Mouse (Mus musculus): ENCODE data around the gene Dscaml1.

Dscaml1 gene

GRCm38 (mm10) chr9:45412287-45412686 lies 14.1 kb upstream of the Dscaml1 start:
- peak; percentile 84 for DNase-seq (ENCODE audit: low spot score)

DNA sequence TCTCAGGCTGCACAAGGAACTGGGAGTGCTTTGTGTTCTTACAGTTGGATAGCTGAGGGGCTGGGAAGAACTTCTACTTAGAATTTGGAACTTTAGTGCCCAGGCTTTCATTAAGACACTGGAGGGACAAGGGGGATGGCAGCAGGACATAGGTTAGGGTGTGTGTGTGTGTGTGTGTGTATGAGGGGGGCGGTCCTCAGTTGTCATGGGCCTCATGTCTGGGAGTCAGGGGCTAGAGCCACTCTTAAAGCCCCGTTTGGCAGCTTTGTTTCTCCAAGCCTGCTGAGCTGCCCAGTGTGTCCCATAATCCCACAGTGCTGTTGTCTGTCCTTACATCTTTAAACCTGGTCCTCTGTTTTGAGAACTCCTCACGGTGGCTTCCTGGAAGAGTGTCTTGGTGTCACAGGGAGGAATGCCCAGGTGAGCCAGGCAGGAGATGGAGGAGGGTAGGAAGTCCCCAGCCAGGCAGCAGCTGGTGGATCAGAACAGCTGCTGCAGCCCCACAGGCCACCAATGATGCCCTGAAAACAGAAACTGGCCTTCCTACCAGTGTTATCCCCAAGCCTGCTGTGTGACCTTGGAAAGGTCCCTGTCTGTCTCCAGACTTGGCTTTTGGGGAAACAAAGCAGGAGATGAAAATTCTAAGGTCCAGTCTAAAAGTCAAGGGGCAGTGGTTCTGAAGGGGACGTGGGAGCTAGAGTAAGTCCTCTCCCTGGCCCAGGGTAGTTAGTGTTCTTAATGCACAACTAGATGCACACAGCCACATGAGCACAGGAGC lies 13.5 kb upstream of the Dscaml1 start:
- no peak for DNase-seq (ENCODE audit: low spot score)

DNA sequence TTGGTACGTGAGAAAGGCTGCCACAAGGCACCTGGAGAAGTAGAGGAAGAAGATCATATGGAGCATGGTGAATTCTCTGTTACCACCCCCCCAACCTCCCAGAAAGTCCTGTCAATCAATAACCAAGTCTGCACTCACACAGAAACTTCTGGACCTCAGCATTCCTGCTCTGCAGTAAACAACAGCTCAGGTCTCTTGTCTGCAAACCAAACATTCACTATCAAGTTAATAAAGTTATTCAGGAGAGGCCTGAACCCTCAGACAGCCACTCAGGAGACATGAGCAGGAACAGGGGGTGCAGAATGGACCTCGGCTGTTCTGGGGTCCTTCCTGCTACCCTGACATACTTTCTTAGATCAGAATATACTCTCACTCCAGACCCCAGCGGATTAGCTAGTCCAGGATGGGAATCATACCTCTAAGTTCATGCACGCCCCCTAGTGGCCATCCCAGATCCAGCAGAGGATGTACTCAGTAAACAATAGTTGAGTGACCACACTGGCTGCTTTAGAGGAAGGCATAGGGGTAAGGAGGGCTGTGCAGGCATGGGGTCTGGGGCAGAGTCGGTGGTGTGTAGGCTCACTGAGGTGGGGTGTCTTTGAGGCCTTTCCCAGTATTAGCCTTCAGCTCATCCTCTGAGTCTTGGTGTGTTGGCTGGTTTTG lies 12.8 kb upstream of the Dscaml1 start:
- DNase-seq (ENCODE audit: low spot score): peak; percentile 80

GRCm38 (mm10) chr9:45415912-45416311 lies 10.5 kb upstream of the Dscaml1 start:
- no peak for DNase-seq (ENCODE audit: low spot score)

DNA sequence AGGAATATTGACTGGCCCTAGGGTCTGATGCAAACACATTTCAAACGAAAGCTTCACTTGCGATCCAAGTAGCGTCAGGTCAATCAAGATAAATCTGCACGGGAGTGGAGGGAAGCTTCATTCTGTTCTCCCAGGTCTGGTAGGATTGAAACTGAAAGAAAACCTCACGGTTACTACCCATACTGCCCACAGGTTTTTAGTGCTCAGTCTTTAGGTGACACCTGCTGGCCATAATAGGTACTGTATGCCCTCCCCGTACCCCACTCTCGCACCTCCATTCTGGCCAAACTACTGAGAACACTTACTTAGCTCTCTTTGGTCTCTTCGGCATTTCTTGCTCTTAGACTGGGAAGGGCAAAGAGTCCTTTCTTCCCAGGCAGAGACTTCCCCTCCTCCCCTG lies 9.2 kb upstream of the Dscaml1 start:
- no peak for DNase-seq (ENCODE audit: low spot score)

DNA sequence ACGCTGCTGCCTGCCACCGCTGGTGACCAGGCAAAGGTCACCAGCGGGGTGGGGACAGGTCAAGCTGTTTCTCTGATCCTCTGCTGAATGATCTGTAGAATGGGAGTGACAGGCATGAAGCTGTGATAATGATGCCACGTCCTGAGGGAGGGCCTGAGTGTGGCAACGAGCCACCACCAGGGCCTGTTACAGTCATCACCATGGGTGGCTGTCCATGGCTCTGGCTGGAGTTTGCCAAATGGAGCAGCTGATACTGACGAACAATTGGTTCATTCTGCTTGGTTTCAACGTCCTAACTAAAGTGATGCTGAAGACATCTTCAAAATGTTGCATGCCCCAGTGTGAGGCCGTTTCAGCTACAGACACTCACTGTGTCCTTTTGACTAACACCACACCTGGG lies 8.2 kb upstream of the Dscaml1 start:
- DNase-seq (ENCODE audit: low spot score): no peak

GRCm38 (mm10) chr9:45421209-45421608 lies 5.2 kb upstream of the Dscaml1 start:
- DNase-seq (ENCODE audit: low spot score): no peak

DNA sequence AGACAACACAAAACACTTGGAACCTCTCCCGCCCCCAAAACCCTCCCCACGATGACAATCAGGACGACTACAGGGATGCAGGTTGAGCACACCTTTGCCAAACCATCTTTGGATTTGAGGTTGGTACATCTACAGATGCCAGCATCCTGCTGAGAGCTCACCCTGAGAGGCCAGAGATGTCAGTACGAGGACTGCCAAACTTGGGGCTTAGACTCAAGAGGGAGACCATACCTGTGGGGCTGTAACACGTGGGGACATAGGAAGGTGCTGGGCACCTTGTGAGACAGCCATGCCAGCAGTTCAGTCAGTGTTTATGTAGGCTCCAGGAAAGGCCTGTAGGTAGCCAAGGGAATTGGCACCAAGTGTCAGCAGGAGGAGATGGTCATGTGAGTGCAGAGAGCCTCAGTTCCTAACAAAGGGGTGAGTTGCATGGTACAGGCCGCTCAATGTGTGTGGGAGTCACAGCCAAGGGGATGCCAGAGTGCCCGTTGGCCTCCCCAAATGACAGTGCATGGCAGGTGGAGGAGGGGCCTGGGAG lies 3.6 kb upstream of the Dscaml1 start:
- DNase-seq (ENCODE audit: low spot score): no peak

DNA sequence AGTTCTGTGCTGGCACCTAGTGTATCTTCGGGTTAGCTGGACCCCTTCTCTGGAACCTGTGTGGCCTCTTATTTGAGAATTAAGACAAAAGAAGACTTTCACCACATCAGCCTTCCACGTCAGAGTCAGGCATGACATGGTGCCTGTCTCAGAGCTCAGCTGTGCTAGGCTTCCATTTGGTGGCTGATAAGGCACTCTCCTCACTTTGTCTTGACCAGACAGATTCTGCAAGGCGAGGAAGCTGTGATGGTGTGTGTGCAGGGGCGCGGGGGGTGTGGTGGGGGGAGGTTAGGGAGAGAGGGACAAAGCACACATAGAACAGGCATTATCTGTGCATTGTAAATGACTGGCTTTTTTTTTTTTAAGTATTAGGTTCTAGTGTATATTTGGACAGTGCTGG lies 3.0 kb downstream of the Dscaml1 start:
- no peak for DNase-seq (ENCODE audit: low spot score)

- no peak for DNase-seq (ENCODE audit: low spot score)
Observed at GRCm38 (mm10) chr9:45429951-45430697, 3.7 kb downstream of the Dscaml1 start.

GRCm38 (mm10) chr9:45430698-45430959 lies 4.2 kb downstream of the Dscaml1 start:
- no peak for DNase-seq (ENCODE audit: low spot score)

GRCm38 (mm10) chr9:45431150-45431549 lies 4.7 kb downstream of the Dscaml1 start:
- DNase-seq (ENCODE audit: low spot score): no peak

GRCm38 (mm10) chr9:45432639-45433038 lies 6.2 kb downstream of the Dscaml1 start:
- no peak for DNase-seq (ENCODE audit: low spot score)

DNA sequence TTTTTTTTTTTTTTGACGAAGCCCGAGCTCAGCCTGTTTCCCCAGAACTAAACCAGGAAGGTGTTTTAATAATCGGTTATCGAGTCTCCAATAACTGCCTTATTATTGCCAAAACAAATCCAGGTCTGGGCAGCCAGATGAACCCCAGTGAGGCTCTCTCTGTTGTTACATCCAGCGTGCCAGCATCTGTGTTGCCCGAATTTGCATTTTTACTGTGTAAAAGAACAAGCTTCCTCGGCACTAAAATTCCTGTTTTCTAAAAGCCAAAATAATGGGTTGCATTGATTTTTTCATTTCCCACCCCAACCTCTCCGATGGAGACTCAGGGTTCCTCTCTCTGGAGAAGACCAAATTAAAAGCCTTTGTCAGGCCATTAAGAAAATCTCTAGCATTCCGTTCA lies 6.7 kb downstream of the Dscaml1 start:
- DNase-seq (ENCODE audit: low spot score): no peak

- no peak for DNase-seq (ENCODE audit: low spot score)
Observed at GRCm38 (mm10) chr9:45434171-45434570, 7.7 kb downstream of the Dscaml1 start.

DNA sequence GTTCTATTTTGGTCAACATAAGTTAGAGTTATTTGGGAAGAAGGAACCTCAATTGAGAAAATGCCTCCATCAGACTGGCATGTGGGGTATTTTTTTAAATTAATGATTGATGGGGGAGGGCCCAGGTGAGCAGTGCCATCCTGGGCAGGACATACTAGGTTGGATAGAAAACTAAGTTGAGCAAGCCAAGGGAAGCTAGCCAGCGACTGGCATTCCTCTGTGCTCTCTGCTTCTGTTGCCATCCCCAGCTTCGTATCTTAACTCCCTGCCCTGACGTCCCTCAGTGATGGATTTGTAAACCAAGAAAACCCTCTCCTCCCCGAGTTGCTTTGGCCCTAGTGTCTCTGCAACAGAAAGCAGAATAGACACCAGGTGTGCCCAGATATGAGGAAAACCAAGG lies 12.6 kb downstream of the Dscaml1 start:
- no peak for DNase-seq (ENCODE audit: low spot score)

- DNase-seq (ENCODE audit: low spot score): no peak
Observed at GRCm38 (mm10) chr9:45440083-45440784, 13.8 kb downstream of the Dscaml1 start.

DNA sequence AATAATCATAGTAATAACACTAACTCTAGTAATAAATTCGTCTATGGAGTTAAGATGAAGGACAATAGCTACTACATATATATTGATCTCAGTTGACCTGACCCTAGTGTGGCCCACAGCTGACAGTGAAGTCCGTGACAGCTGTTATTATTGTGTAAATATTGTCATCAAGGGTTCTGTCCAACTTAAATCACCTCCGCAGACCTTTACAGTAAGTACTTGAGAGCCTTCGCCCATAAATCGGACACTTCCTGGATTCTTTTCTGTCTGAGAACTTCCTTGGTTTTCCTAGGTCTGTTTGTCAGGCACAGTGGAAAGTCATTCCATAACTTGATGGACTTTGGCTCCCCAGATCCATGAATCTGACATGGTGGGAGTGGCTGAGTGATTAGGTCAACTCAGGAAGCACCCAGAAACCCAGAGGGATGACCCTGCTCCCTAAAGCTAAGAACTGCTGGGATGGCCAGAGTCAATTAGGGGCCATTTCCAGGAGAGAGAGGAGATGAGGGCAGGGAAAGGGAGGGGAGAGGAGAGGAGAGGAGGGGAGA lies 17.9 kb downstream of the Dscaml1 start:
- DNase-seq (ENCODE audit: low spot score): no peak

DNA sequence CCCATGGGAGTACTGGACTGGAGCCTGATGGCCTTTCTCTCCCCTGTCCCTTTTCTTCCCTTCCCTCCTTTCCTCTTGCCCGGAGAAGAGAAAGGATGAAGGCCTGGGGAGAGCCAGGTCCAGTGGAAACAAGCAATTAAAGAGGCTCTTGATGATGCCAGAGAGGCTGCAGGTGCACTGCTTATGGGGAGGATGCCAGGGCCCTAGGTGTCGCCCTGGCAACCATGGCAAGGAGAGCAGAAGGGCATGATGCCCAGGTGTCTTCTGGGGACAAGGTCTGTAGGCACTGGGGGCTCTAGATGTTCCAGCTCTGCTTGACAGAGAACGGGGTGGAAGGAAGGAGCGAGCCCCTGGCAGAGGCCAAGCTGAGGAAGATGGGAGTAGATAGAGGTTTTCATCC lies 23.2 kb downstream of the Dscaml1 start:
- no peak for DNase-seq (ENCODE audit: low spot score)

GRCm38 (mm10) chr9:45451346-45451745 lies 24.9 kb downstream of the Dscaml1 start:
- no peak for DNase-seq (ENCODE audit: low spot score)

GRCm38 (mm10) chr9:45454032-45454431 lies 27.6 kb downstream of the Dscaml1 start:
- no peak for DNase-seq (ENCODE audit: low spot score)

Measured in yolk sac, embryonic 10.5 days (tissue).